Mouse (Mus musculus) MEL (cell line): Measurements from ENCODE around the gene Slk. TPM values are rescaled to one million over a fixed set of nuclear protein-coding genes. Genes with fewer than 3 reads are reported as not detected.

Experiments used
- DNase-seq: peaks from one replicate; pipeline ENCODE4 v3.0.0; 2011; ENCODE audit warnings: low read depth, low spot score
- H3K27ac ChIP-seq: 2 replicates; pipeline ENCODE4 v1.5.1; 2012; ENCODE audit warnings: low read depth, mild to moderate bottlenecking, control low read depth, low read length, moderate library complexity; ENCODE audit not compliant: control insufficient read depth
- H3K27me3 ChIP-seq, 2 experiments: fragments of 150-350 bp in 1 of 2; sonication (generic) in 1 of 2; 2 replicates each; pipeline ENCODE4 v1.6.1; 2012; ENCODE audit warnings: low read length in 2 of 2, mild to moderate bottlenecking in 2 of 2, improper control_type of control experiment in 1 of 2, moderate library complexity in 1 of 2; ENCODE audit not compliant: insufficient read depth in 2 of 2, control insufficient read depth in 1 of 2
- H3K36me3 ChIP-seq, 2 experiments: 2 replicates each; pipeline ENCODE4 v1.6.1; 2012 to 2014; ENCODE audit warnings: low read length in 2 of 2, improper control_type of control experiment in 1 of 2, inconsistent platforms in 1 of 2, mild to moderate bottlenecking in 1 of 2; ENCODE audit not compliant: insufficient read depth in 2 of 2, control insufficient read depth in 1 of 2
- H3K4me1 ChIP-seq, 2 experiments: fragments of 150-350 bp in 1 of 2; sonication (generic) in 1 of 2; 2 replicates each; pipeline ENCODE4 v1.6.1; 2012; ENCODE audit warnings: low read length in 2 of 2, improper control_type of control experiment in 1 of 2, mild to moderate bottlenecking in 1 of 2; ENCODE audit not compliant: insufficient read depth in 2 of 2, control insufficient read depth in 1 of 2
- H3K4me3 ChIP-seq, 2 experiments: fragments of 150-350 bp in 1 of 2; sonication (generic) in 1 of 2; 2 replicates each; pipeline ENCODE4 v1.5.1; 2012; ENCODE audit warnings: low read depth in 2 of 2, low read length in 2 of 2, mild to moderate bottlenecking in 2 of 2, moderate library complexity in 2 of 2, control low read depth in 1 of 2, improper control_type of control experiment in 1 of 2; ENCODE audit not compliant: control insufficient read depth in 1 of 2, insufficient read depth in 1 of 2
- H3K79me2 ChIP-seq: 2 replicates; pipeline ENCODE4 v1.6.1; 2012; ENCODE audit warnings: mild to moderate bottlenecking, low read length, moderate library complexity; ENCODE audit not compliant: control insufficient read depth, poor library complexity, insufficient read depth
- H3K9ac ChIP-seq: 2 replicates; pipeline ENCODE4 v1.6.1; 2012; ENCODE audit warnings: low read depth, mild to moderate bottlenecking, control low read depth, low read length, moderate library complexity; ENCODE audit not compliant: control insufficient read depth, poor library complexity, severe bottlenecking
- H3K9me3 ChIP-seq: fragments of 150-350 bp; sonication (generic); replicated peaks from 2 replicates; pipeline ENCODE4 v1.6.1; 2012; ENCODE audit warnings: mild to moderate bottlenecking, low read length, improper control_type of control experiment, moderate library complexity; ENCODE audit not compliant: insufficient read depth
- CHD2 ChIP-seq: IDR thresholded peaks from 2 replicates; pipeline ENCODE4 v1.6.1; 2011; ENCODE audit warnings: low read length, improper control_type of control experiment
- E2F4 ChIP-seq: IDR thresholded peaks from 2 replicates; pipeline ENCODE4 v1.6.1; 2011; ENCODE audit warnings: low read depth, low read length, improper control_type of control experiment, borderline replicate concordance
- ELF1 ChIP-seq: IDR thresholded peaks from 2 replicates; pipeline ENCODE4 v1.6.1; 2014; ENCODE audit warnings: low read depth, mild to moderate bottlenecking, inconsistent platforms, low read length, improper control_type of control experiment, moderate library complexity
- ETS1 ChIP-seq: IDR thresholded peaks from 2 replicates; pipeline ENCODE4 v1.6.1; 2012; ENCODE audit warnings: low read depth, mild to moderate bottlenecking, inconsistent platforms, low read length, improper control_type of control experiment, moderate library complexity
- GATA1 ChIP-seq: IDR thresholded peaks from 2 replicates; pipeline ENCODE4 v1.6.1; 2011; ENCODE audit warnings: low read depth, low read length, improper control_type of control experiment
- HCFC1 ChIP-seq: IDR thresholded peaks from 2 replicates; pipeline ENCODE4 v1.6.1; 2012; ENCODE audit warnings: low read depth, mild to moderate bottlenecking, inconsistent platforms, low read length, improper control_type of control experiment, moderate library complexity
- KAT2A ChIP-seq: conservative IDR thresholded peaks from 2 replicates; pipeline ENCODE4 v1.6.1; 2012; ENCODE audit warnings: low read depth, low read length, improper control_type of control experiment, inconsistent platforms
- MAFK ChIP-seq: IDR thresholded peaks from 2 replicates; pipeline ENCODE4 v1.6.1; 2011; ENCODE audit warnings: low read depth, mild to moderate bottlenecking, low read length, improper control_type of control experiment, borderline replicate concordance
- MAZ ChIP-seq: IDR thresholded peaks from 2 replicates; pipeline ENCODE4 v1.6.1; 2012; ENCODE audit warnings: low read depth, mild to moderate bottlenecking, inconsistent platforms, low read length, improper control_type of control experiment
- MXI1 ChIP-seq: IDR thresholded peaks from 2 replicates; pipeline ENCODE4 v1.6.1; 2011; ENCODE audit warnings: mild to moderate bottlenecking, low read depth, low read length, improper control_type of control experiment
- MYC ChIP-seq: IDR thresholded peaks from 2 replicates; pipeline ENCODE4 v1.6.1; 2011; ENCODE audit warnings: low read depth, mild to moderate bottlenecking, low read length, improper control_type of control experiment, moderate library complexity
- NELFE ChIP-seq: IDR thresholded peaks from 2 replicates; pipeline ENCODE4 v1.6.1; 2011; ENCODE audit warnings: low read depth, low read length, improper control_type of control experiment
- NRF1 ChIP-seq: IDR thresholded peaks from 2 replicates; pipeline ENCODE4 v1.6.1; 2014; ENCODE audit warnings: low read depth, mild to moderate bottlenecking, inconsistent platforms, low read length, improper control_type of control experiment, moderate library complexity; ENCODE audit not compliant: poor library complexity, insufficient read depth, severe bottlenecking
- POLR2A ChIP-seq, 2 experiments: IDR thresholded peaks; 2 replicates each; pipeline ENCODE4 v1.6.1; 2011 to 2012; ENCODE audit warnings: low read length in 2 of 2, mild to moderate bottlenecking in 2 of 2, control low read depth in 1 of 2, improper control_type of control experiment in 1 of 2, low read depth in 1 of 2, moderate library complexity in 1 of 2; ENCODE audit not compliant: control insufficient read depth in 1 of 2, insufficient read depth in 1 of 2, poor library complexity in 1 of 2
- POLR2AphosphoS2 ChIP-seq: IDR thresholded peaks from 2 replicates; pipeline ENCODE4 v1.6.1; 2011; ENCODE audit warnings: low read length, improper control_type of control experiment
- POLR2AphosphoS5 ChIP-seq: IDR thresholded peaks from 2 replicates; pipeline ENCODE4 v1.6.1; 2012; ENCODE audit warnings: low read depth, borderline replicate concordance, mild to moderate bottlenecking, inconsistent platforms, low read length, moderate library complexity, mixed read lengths
- RAD21 ChIP-seq: IDR thresholded peaks from 2 replicates; pipeline ENCODE4 v1.6.1; 2011; ENCODE audit warnings: mild to moderate bottlenecking, low read depth, low read length, improper control_type of control experiment
- RCOR1 ChIP-seq: IDR thresholded peaks from 2 replicates; pipeline ENCODE4 v1.6.1; 2012; ENCODE audit warnings: low read depth, mild to moderate bottlenecking, inconsistent platforms, low read length, improper control_type of control experiment
- SMC3 ChIP-seq: IDR thresholded peaks from 2 replicates; pipeline ENCODE4 v1.6.1; 2011; ENCODE audit warnings: low read depth, low read length, improper control_type of control experiment
- TBP ChIP-seq: IDR thresholded peaks from 2 replicates; pipeline ENCODE4 v1.8.0; 2011; ENCODE audit warnings: low read depth, low read length, improper control_type of control experiment
- TCF12 ChIP-seq: IDR thresholded peaks from 2 replicates; pipeline ENCODE4 v1.6.1; 2014; ENCODE audit warnings: low read depth, mild to moderate bottlenecking, inconsistent platforms, low read length, improper control_type of control experiment, moderate library complexity
- UBTF ChIP-seq: IDR thresholded peaks from 2 replicates; pipeline ENCODE4 v1.6.1; 2012; ENCODE audit warnings: low read depth, mild to moderate bottlenecking, inconsistent platforms, low read length, improper control_type of control experiment, moderate library complexity, borderline replicate concordance; ENCODE audit not compliant: insufficient read depth
- USF1 ChIP-seq: IDR thresholded peaks from 2 replicates; pipeline ENCODE4 v1.6.1; 2014; ENCODE audit warnings: low read depth, mild to moderate bottlenecking, inconsistent platforms, low read length, improper control_type of control experiment, moderate library complexity
- ZC3H11A ChIP-seq: IDR thresholded peaks from 2 replicates; pipeline ENCODE4 v1.6.1; 2012; ENCODE audit warnings: low read depth, mild to moderate bottlenecking, inconsistent platforms, low read length, improper control_type of control experiment
- ZKSCAN1 ChIP-seq: IDR thresholded peaks from 2 replicates; pipeline ENCODE4 v1.6.1; 2012; ENCODE audit warnings: low read depth, mild to moderate bottlenecking, inconsistent platforms, low read length, improper control_type of control experiment, moderate library complexity
- polyA plus RNA-seq, 2 experiments: library from polyadenylated mRNA; stranded (reverse) in 1 of 2; unstranded in 1 of 2; fragments of >175 nt in 1 of 2; fragments of >200 nt in 1 of 2; gene quantifications; 2 replicates each; pipeline versions ENCODE4 v1.2.1 to v1.2.4; 2012; ENCODE audit warnings: low replicate concordance in 2 of 2, low read depth in 1 of 2; ENCODE audit not compliant: insufficient read length in 2 of 2, insufficient read depth in 1 of 2, missing spikeins in 1 of 2
- total RNA-seq: library from RNA; depleted of rRNA; stranded (reverse); fragments of 300-350 nt; gene quantifications from 2 replicates; pipeline ENCODE4 v1.2.3, GENCODE M21; 2012

Slk gene
- total and polyA plus RNA-seq, 3 experiments = 65.0 to 103 (median 88.2) TPM

GRCm38 (mm10) chr19:47629068-47629467 is 49.6 kb downstream of the Slk start:
- TF ChIP-seq RAD21 (no peak), MAZ (no peak), MYC (no peak), TBP (no peak), NELFE (no peak), POLR2A (IDR thresholded peaks at IDR 0.05; ENCODE audit: control insufficient read depth in 1 of 2, insufficient read depth in 1 of 2, low read depth in 1 of 2, low read length in 2 of 2, poor library complexity in 1 of 2) (no peak), POLR2AphosphoS5 (no peak), MXI1 (no peak), SMC3 (no peak), ELF1 (no peak), UBTF (no peak), GATA1 (no peak), CHD2 (no peak), POLR2AphosphoS2 (no peak), TCF12 (no peak), E2F4 (no peak), RCOR1 (no peak), NRF1 (no peak)

GRCm38 (mm10) chr19:47630381-47630780 is 50.9 kb downstream of the Slk start:
- no peak overlapping the region for H3K27ac ChIP-seq
- no peak overlapping the region for H3K4me3 ChIP-seq
- DNase-seq = no peak
- no peaks in the 10 kb centered on the region for H3K9me3 ChIP-seq
- peaks cover 0 to 30% of the 10 kb centered on the region in 2 experiments; a peak in 2 of 4 replicates for H3K36me3 ChIP-seq
- H3K4me1 ChIP-seq = no peaks in the 10 kb centered on the region
- H3K79me2 ChIP-seq = no peaks in the 10 kb centered on the region
- TF ChIP-seq MAFK = no peak
- no peak for TF ChIP-seq RAD21
- TF ChIP-seq ZKSCAN1 = no peak
- no peak for TF ChIP-seq USF1
- TF ChIP-seq ETS1 = no peak
- TF ChIP-seq KAT2A = no peak
- no peak for TF ChIP-seq HCFC1
- no peak for TF ChIP-seq SMC3
- no peak for TF ChIP-seq UBTF
- no peak for TF ChIP-seq ZC3H11A
- H3K27me3 ChIP-seq = no peaks in the 10 kb centered on the region
- no peak overlapping the region for H3K9ac ChIP-seq

More at GRCm38 (mm10) chr19:47629068-47629467, 49.6 kb downstream of the Slk start:
- Histone ChIP-seq H3K9ac (no peak overlapping the region), H3K27me3 (no peaks in the 10 kb centered on the region), H3K27ac (no peak overlapping the region), H3K36me3 (peaks cover 0 to 37% of the 10 kb centered on the region in 2 experiments; a peak in 2 of 4 replicates), H3K4me1 (no peaks in the 10 kb centered on the region), H3K4me3 (no peak overlapping the region), H3K9me3 (no peaks in the 10 kb centered on the region), H3K79me2 (no peaks in the 10 kb centered on the region)
- no peak for DNase-seq
